Mouse (Mus musculus) heart, embryonic 14.5 days (tissue): ENCODE results near the gene Slc3a2. TPM values are rescaled to one million over a fixed set of nuclear protein-coding genes. Genes with fewer than 3 reads are reported as not detected.

Source experiments
- ATAC-seq: fragments of 200-750 bp; cut with Nextera tagmentation; 2 replicates; pipeline ENCODE4 v1.8.0; 2017; ENCODE audit warnings: low read depth, moderate TSS enrichment; ENCODE audit not compliant: insufficient number of reproducible peaks, insufficient read depth, low FRiP score
- H3K27ac ChIP-seq, 2 experiments: fragments of 200-500 bp in 1 of 2; fragments of 300-500 bp in 1 of 2; sonication (generic) in 1 of 2; replicated peaks in 1 of 2; 2 replicates each; pipeline ENCODE4 v1.5.1; 2012 to 2014; ENCODE audit warnings: low read depth in 2 of 2, low read length in 2 of 2, control low read depth in 1 of 2, mild to moderate bottlenecking in 1 of 2, mixed read lengths in 1 of 2; ENCODE audit not compliant: control insufficient read depth in 1 of 2, insufficient read depth in 1 of 2
- H3K27me3 ChIP-seq: fragments of 300-500 bp; sonication (generic); 2 replicates; pipeline ENCODE4 v1.6.1; 2014; ENCODE audit warnings: mild to moderate bottlenecking, low read length, control low read depth; ENCODE audit not compliant: control insufficient read depth, insufficient read depth
- H3K36me3 ChIP-seq: fragments of 300-500 bp; sonication (generic); 2 replicates; pipeline ENCODE4 v1.6.1; 2014; ENCODE audit warnings: mild to moderate bottlenecking, control low read depth, low read length, mixed read lengths; ENCODE audit not compliant: control insufficient read depth, insufficient read depth
- H3K4me1 ChIP-seq, 2 experiments: fragments of 200-500 bp in 1 of 2; fragments of 300-500 bp in 1 of 2; sonication (generic) in 1 of 2; 2 replicates each; pipeline ENCODE4 v1.6.1; 2012 to 2014; ENCODE audit warnings: low read length in 2 of 2, control low read depth in 1 of 2, mixed read lengths in 1 of 2; ENCODE audit not compliant: control insufficient read depth in 2 of 2, insufficient read depth in 2 of 2
- H3K4me2 ChIP-seq: fragments of 300-500 bp; sonication (generic); 2 replicates; pipeline ENCODE4 v1.6.1; 2014; ENCODE audit warnings: mild to moderate bottlenecking, low read length
- H3K4me3 ChIP-seq, 2 experiments: fragments of 200-500 bp in 1 of 2; fragments of 300-500 bp in 1 of 2; sonication (generic) in 1 of 2; 2 replicates each; pipeline ENCODE4 v1.5.1; 2012 to 2014; ENCODE audit warnings: low read length in 2 of 2, mild to moderate bottlenecking in 2 of 2, control low read depth in 1 of 2, low read depth in 1 of 2, moderate library complexity in 1 of 2; ENCODE audit not compliant: control insufficient read depth in 1 of 2, insufficient read depth in 1 of 2
- H3K9ac ChIP-seq: fragments of 300-500 bp; sonication (generic); 2 replicates; pipeline ENCODE4 v1.6.1; 2014; ENCODE audit warnings: mild to moderate bottlenecking, low read length
- H3K9me3 ChIP-seq: fragments of 300-500 bp; sonication (generic); 2 replicates; pipeline ENCODE4 v1.6.1; 2016; ENCODE audit warnings: low read length, control low read depth; ENCODE audit not compliant: control insufficient read depth
- WGBS: fragments of 180-500 bp; shearing (Covaris S2); extraction: QIAGEN DNeasy Blood & Tissue Kit; methylation state at CpG from one replicate; pipeline ENCODE4 v1.1.7; 2014; 5-methylcytosine and 5-hydroxymethylcytosine counted together
- polyA plus RNA-seq: library from polyadenylated mRNA; unstranded; fragments of >200 nt; fragmentation: Nextera tagmentation; extraction: Ambion mirVana; gene quantifications from 2 replicates; pipeline ENCODE4 v1.2.1, GENCODE M21; 2014

The Slc3a2 gene
- 62.2 and 65.7 TPM in 2 replicates for polyA plus RNA-seq

- peak; percentile 96 for ATAC-seq
- H3K27me3 ChIP-seq = no peaks in the 10 kb centered on the region
- H3K9ac ChIP-seq = peak within 1 kb of the TSS; percentile 95
- H3K4me3 ChIP-seq = peak within 1 kb of the TSS; percentile 73 to 91
- H3K4me2 ChIP-seq = peak within 1 kb of the TSS; percentile 88
- peaks cover 30% of the 10 kb centered on the region for H3K36me3 ChIP-seq
- peaks cover 2 to 29% of the 10 kb centered on the region in 2 experiments; a peak in 3 of 4 replicates for H3K4me1 ChIP-seq
- peak within 1 kb of the TSS; percentile 95 to 99 for H3K27ac ChIP-seq
- no peaks in the 10 kb centered on the region for H3K9me3 ChIP-seq
- under 1% methylated on average over 50 of the region's 50 CpGs for WGBS
Measured at GRCm38 (mm10) chr19:8722907-8723573, at the start of gene Slc3a2. TSS of gene Slc3a2 (minus strand) at chr19:8723369.

DNA sequence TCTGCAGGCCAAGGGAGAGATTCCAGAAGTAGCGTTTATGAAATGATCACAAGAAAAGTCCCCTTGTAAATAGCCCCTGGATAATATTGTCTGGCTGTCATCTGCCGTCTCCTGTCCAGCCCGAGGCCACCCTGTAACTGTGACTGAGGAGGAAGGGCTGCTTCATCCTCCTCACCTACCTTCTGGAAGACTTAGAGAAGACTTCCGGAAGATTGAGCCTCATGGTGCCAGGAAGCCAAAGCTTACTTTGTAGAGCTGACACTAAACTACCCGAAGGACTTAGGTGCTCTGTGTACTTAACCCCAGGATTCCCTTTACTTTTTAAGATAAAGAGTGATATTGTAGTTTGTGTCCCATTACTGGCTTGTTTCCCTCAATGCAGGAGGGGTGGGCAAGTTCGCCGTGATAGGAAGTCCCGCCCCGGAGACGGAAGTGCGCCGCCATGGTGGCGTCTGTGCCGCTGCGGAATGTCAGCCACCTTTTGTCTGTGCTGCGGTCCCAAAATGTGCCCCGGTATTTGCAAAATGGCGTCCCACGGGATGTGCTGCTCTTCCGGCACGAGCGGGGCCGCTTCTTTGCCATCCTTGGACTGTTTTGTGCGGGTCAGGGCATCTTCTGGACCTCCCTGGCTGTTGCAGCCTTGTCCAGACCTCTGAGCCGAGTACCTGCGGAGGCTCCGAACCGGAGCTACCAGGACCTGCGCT lies 47.5 kb upstream of the Slc3a2 start, which contains the start of gene Tmem223:
Tmem223 (plus strand) TSS at position 430 of the 704 bp plus-strand sequence.
- Histone ChIP-seq H3K27ac (peak within 1 kb of the TSS; percentile 89 to 92), H3K4me1 (peaks cover 12 to 23% of the 10 kb centered on the region in 2 experiments), H3K4me2 (peak within 1 kb of the TSS; percentile 74), H3K4me3 (peak within 1 kb of the TSS; percentile 84 to 91), H3K9me3 (no peaks in the 10 kb centered on the region), H3K9ac (peak within 1 kb of the TSS; percentile 98), H3K27me3 (no peaks in the 10 kb centered on the region), H3K36me3 (peaks cover 67% of the 10 kb centered on the region)
- 20% methylated on average over 29 of the region's 29 CpGs for WGBS
- peak; percentile 10; the same call in 1 of the 2 replicates for ATAC-seq

DNA sequence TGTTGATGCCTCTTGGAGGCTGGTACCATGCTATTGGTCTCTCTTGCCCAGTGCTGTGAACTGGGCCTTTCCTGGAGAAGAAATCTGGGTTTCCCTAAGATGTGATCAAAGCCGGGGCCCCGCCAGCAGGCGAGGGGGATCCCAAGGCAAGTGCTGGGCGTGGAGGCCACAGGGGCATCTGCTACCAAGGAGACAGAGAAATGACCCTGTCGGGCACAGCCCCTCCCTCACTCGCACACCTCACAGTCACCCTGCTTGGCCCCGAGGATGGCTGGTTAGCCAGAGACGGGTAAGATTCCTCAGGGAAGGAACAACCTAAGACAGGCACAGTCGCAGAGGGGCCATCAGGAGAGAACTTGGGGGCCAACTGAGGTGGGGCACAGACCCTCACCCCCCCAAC lies 42.4 kb upstream of the Slc3a2 start:
- H3K4me2 ChIP-seq = no peak overlapping the region
- no peak overlapping the region for H3K27ac ChIP-seq
- H3K9ac ChIP-seq = no peak overlapping the region
- peaks cover 85% of the 10 kb centered on the region for H3K36me3 ChIP-seq
- 98% methylated on average over 9 of the region's 9 CpGs for WGBS
- ATAC-seq = no peak
- H3K27me3 ChIP-seq = no peaks in the 10 kb centered on the region
- H3K4me3 ChIP-seq = no peak overlapping the region
- peaks cover 0 to 2% of the 10 kb centered on the region in 2 experiments; a peak in 1 of 4 replicates for H3K4me1 ChIP-seq
- peaks cover 8% of the 10 kb centered on the region; the same call in 1 of the 2 replicates for H3K9me3 ChIP-seq

DNA sequence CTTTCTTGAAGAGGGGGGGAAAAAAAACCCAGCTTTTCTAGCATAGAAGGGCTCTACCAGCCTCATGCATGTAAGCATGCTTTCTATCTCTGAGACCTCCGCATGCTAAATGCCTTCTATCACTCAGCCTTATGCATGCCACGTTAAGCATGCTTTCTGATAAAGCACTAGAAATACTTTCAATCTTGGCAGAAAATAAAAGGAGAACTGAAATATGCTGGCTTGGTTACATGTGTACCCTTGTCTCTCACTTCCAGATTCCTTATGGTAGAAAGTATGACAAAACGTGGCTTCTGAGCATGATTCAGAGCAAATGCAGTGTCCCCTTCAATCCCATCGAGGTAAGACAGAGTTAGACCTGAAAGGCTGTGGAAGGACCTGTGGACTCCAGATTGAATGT lies 40.1 kb upstream of the Slc3a2 start:
- WGBS = 67% methylated on average over 4 of the region's 4 CpGs
- Histone ChIP-seq H3K9me3 (peaks cover 8% of the 10 kb centered on the region; the same call in 1 of the 2 replicates), H3K9ac (no peak overlapping the region), H3K27ac (no peak overlapping the region), H3K4me2 (no peak overlapping the region), H3K4me1 (peaks cover 0 to 5% of the 10 kb centered on the region in 2 experiments; a peak in 2 of 4 replicates), H3K4me3 (no peak overlapping the region), H3K27me3 (no peaks in the 10 kb centered on the region), H3K36me3 (peaks cover 63% of the 10 kb centered on the region)
- ATAC-seq = no peak

- H3K4me1 ChIP-seq = peaks cover 0 to 16% of the 10 kb centered on the region in 2 experiments; a peak in 2 of 4 replicates
- no peak overlapping the region for H3K4me2 ChIP-seq
- WGBS = 90% methylated on average over 2 of the region's 2 CpGs
- H3K9ac ChIP-seq = no peak overlapping the region
- no peak overlapping the region for H3K4me3 ChIP-seq
- H3K27me3 ChIP-seq = no peaks in the 10 kb centered on the region
- H3K36me3 ChIP-seq = peaks cover 38% of the 10 kb centered on the region
- H3K27ac ChIP-seq = no peak overlapping the region
- H3K9me3 ChIP-seq = peaks cover 8% of the 10 kb centered on the region; the same call in 1 of the 2 replicates
- no peak for ATAC-seq
Measured at GRCm38 (mm10) chr19:8760757-8761156, 37.6 kb upstream of the Slc3a2 start.

DNA sequence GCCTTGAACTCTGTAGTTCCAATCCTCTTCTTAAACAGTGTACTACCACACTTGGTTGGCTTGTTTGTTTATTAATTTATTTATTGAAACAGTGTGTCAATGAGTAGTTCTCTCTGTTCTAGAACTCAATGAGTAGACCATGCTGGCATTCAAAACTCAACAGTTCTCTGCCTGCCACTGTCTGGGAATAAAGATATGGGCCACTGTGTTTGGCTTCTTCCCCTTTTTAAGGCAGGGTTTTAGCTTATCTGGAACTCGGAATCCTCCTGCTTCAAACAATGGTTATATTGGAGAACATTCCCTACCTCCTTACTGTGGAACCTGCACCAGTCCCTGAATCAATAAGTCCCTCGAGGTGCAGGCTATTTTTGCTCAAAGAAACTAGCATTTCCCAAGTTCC lies 35.7 kb upstream of the Slc3a2 start:
- H3K36me3 ChIP-seq = peaks cover 38% of the 10 kb centered on the region
- no peak overlapping the region for H3K4me3 ChIP-seq
- H3K4me2 ChIP-seq = no peak overlapping the region
- peaks cover 0 to 19% of the 10 kb centered on the region in 2 experiments; a peak in 2 of 4 replicates for H3K4me1 ChIP-seq
- no peak overlapping the region for H3K27ac ChIP-seq
- 65% methylated on average over 2 of the region's 2 CpGs for WGBS
- H3K9me3 ChIP-seq = no peaks in the 10 kb centered on the region
- ATAC-seq = no peak
- no peak overlapping the region for H3K9ac ChIP-seq
- H3K27me3 ChIP-seq = no peaks in the 10 kb centered on the region

GRCm38 (mm10) chr19:8757471-8757998 lies 34.4 kb upstream of the Slc3a2 start:
- H3K27me3 ChIP-seq = no peaks in the 10 kb centered on the region
- no peak for ATAC-seq
- WGBS = 2% methylated on average over 14 of the region's 14 CpGs
- H3K4me3 ChIP-seq = peak overlapping the region; percentile 91 to 96
- no peaks in the 10 kb centered on the region for H3K9me3 ChIP-seq
- H3K27ac ChIP-seq = peak overlapping the region; percentile 87 to 88; a peak in 3 of 4 replicates
- H3K9ac ChIP-seq = peak overlapping the region; percentile 89
- peak overlapping the region; percentile 90 for H3K4me2 ChIP-seq
- H3K4me1 ChIP-seq = peaks cover 0 to 19% of the 10 kb centered on the region in 2 experiments; a peak in 2 of 4 replicates
- peaks cover 38% of the 10 kb centered on the region for H3K36me3 ChIP-seq
